Mouse (Mus musculus) hindbrain, embryonic 10.5 days (tissue): ENCODE results near the gene Adamts4. TPM values are rescaled to one million over a fixed set of nuclear protein-coding genes. Genes with fewer than 3 reads are reported as not detected.
A peak's percentile ranks its signal among the peaks of the same experiment; 100 is the strongest.

Source experiments
- DNase-seq: peaks from one replicate; pipeline ENCODE4 v3.0.0-alpha.2; 2017; ENCODE audit warnings: low spot score
- H3K27ac ChIP-seq: fragments of 300-500 bp; sonication (generic); 2 replicates; pipeline ENCODE4 v1.5.1; 2016; ENCODE audit warnings: mild to moderate bottlenecking, moderate library complexity
- H3K27me3 ChIP-seq: fragments of 300-500 bp; sonication (generic); 2 replicates; pipeline ENCODE4 v1.6.1; 2016; ENCODE audit warnings: mild to moderate bottlenecking; ENCODE audit not compliant: poor library complexity, insufficient read depth, severe bottlenecking
- H3K36me3 ChIP-seq: fragments of 300-500 bp; sonication (generic); 2 replicates; pipeline ENCODE4 v1.6.1; 2016; ENCODE audit warnings: mild to moderate bottlenecking, moderate library complexity
- H3K4me1 ChIP-seq: fragments of 300-500 bp; sonication (generic); replicated peaks from 2 replicates; pipeline ENCODE4 v1.6.1; 2016; ENCODE audit warnings: mild to moderate bottlenecking
- H3K4me3 ChIP-seq: fragments of 300-500 bp; sonication (generic); 2 replicates; pipeline ENCODE4 v1.5.1; 2016; ENCODE audit warnings: mild to moderate bottlenecking, moderate library complexity
- H3K9me3 ChIP-seq: fragments of 300-500 bp; sonication (generic); 2 replicates; pipeline ENCODE4 v1.6.1; 2016; ENCODE audit warnings: mild to moderate bottlenecking, moderate library complexity
- WGBS: fragments of 180-500 bp; shearing (Covaris S2); methylation state at CpG from one replicate; pipeline ENCODE4 v1.1.7; 2016; 5-methylcytosine and 5-hydroxymethylcytosine counted together
- polyA plus RNA-seq: library from polyadenylated mRNA; unstranded; fragments of >200 nt; fragmentation: Nextera tagmentation; extraction: Ambion mirVana; gene quantifications from 2 replicates; pipeline ENCODE4 v1.2.1, GENCODE M21; 2016

Gene Adamts4
- polyA plus RNA-seq, 1 experiment from 2014 or later, result 10.4 TPM

GRCm38 (mm10) chr1:171263185-171263611 is 13.0 kb downstream of the Adamts4 start:
- no peaks in the 10 kb centered on the region for H3K9me3 ChIP-seq
- no peaks in the 10 kb centered on the region for H3K27me3 ChIP-seq
- WGBS, result 2% methylated on average over 2 of the region's 2 CpGs
- H3K36me3 ChIP-seq, result peaks cover 11% of the 10 kb centered on the region
- peak overlapping the region; percentile 41 for H3K4me3 ChIP-seq
- peak overlapping the region; percentile 76 for H3K27ac ChIP-seq
- H3K4me1 ChIP-seq, result peaks cover 16% of the 10 kb centered on the region
- DNase-seq, result peak; percentile 49

GRCm38 (mm10) chr1:171263666-171264461 is 13.6 kb downstream of the Adamts4 start:
- DNase-seq, result no peak
- Histone ChIP-seq H3K36me3 (peaks cover 5% of the 10 kb centered on the region), H3K4me1 (peaks cover 16% of the 10 kb centered on the region), H3K27me3 (no peaks in the 10 kb centered on the region), H3K27ac (peak overlapping the region; percentile 40; the same call in 1 of the 2 replicates), H3K4me3 (peak overlapping the region; percentile 41; the same call in 1 of the 2 replicates), H3K9me3 (no peaks in the 10 kb centered on the region)
- 84% methylated on average over 3 of the region's 3 CpGs for WGBS

GRCm38 (mm10) chr1:171265971-171266744 is 15.9 kb downstream of the Adamts4 start:
- Histone ChIP-seq H3K9me3 (no peaks in the 10 kb centered on the region), H3K4me1 (peaks cover 31% of the 10 kb centered on the region), H3K36me3 (no peaks in the 10 kb centered on the region), H3K4me3 (no peak overlapping the region), H3K27ac (no peak overlapping the region), H3K27me3 (no peaks in the 10 kb centered on the region)
- no peak for DNase-seq
- 85% methylated on average over 4 of the region's 4 CpGs for WGBS

- H3K27ac ChIP-seq, result no peak overlapping the region
- WGBS, result 62% methylated on average over 1 of the region's 1 CpGs
- DNase-seq, result no peak
- H3K9me3 ChIP-seq, result no peaks in the 10 kb centered on the region
- H3K27me3 ChIP-seq, result no peaks in the 10 kb centered on the region
- H3K36me3 ChIP-seq, result peaks cover 18% of the 10 kb centered on the region
- H3K4me3 ChIP-seq, result no peak overlapping the region
- H3K4me1 ChIP-seq, result peaks cover 26% of the 10 kb centered on the region
Observed at GRCm38 (mm10) chr1:171268341-171268740, 18.1 kb downstream of the Adamts4 start.

GRCm38 (mm10) chr1:171269848-171270572 is 19.8 kb downstream of the Adamts4 start, which contains the start of gene B4galt3:
Gene B4galt3, plus strand, starts transcription at chr1:171270328.
- peak within 1 kb of the TSS; percentile 84 for H3K27ac ChIP-seq
- no peaks in the 10 kb centered on the region for H3K9me3 ChIP-seq
- 3% methylated on average over 36 of the region's 36 CpGs for WGBS

GRCm38 (mm10) chr1:171270573-171270900 is 20.3 kb downstream of the Adamts4 start:
- peaks cover 22% of the 10 kb centered on the region for H3K4me1 ChIP-seq
- under 1% methylated on average over 19 of the region's 19 CpGs for WGBS
- H3K36me3 ChIP-seq, result peaks cover 40% of the 10 kb centered on the region
- H3K9me3 ChIP-seq, result no peaks in the 10 kb centered on the region
- peak overlapping the region; percentile 84 for H3K27ac ChIP-seq
- no peaks in the 10 kb centered on the region for H3K27me3 ChIP-seq
- DNase-seq, result no peak
- peak overlapping the region; percentile 63 for H3K4me3 ChIP-seq

More at GRCm38 (mm10) chr1:171269848-171270572, 19.8 kb downstream of the Adamts4 start, which contains the start of gene B4galt3:
- Histone ChIP-seq H3K36me3 (peaks cover 35% of the 10 kb centered on the region), H3K4me1 (peaks cover 22% of the 10 kb centered on the region), H3K27me3 (no peaks in the 10 kb centered on the region), H3K4me3 (peak within 1 kb of the TSS; percentile 63)
- peak; percentile 95 for DNase-seq

GRCm38 (mm10) chr1:171271196-171271595 is 21.0 kb downstream of the Adamts4 start:
- WGBS, result 62% methylated on average over 9 of the region's 9 CpGs
- Histone ChIP-seq H3K4me1 (peaks cover 22% of the 10 kb centered on the region), H3K27me3 (no peaks in the 10 kb centered on the region), H3K36me3 (peaks cover 46% of the 10 kb centered on the region), H3K4me3 (peak overlapping the region; percentile 63), H3K9me3 (no peaks in the 10 kb centered on the region), H3K27ac (no peak overlapping the region)
- no peak for DNase-seq

- H3K36me3 ChIP-seq, result peaks cover 51% of the 10 kb centered on the region
- DNase-seq, result no peak
- H3K4me1 ChIP-seq, result peaks cover 22% of the 10 kb centered on the region
- H3K9me3 ChIP-seq, result no peaks in the 10 kb centered on the region
- peak overlapping the region; percentile 63 for H3K4me3 ChIP-seq
- WGBS, result 71% methylated on average over 10 of the region's 10 CpGs
- no peaks in the 10 kb centered on the region for H3K27me3 ChIP-seq
- no peak overlapping the region for H3K27ac ChIP-seq
Observed at GRCm38 (mm10) chr1:171271622-171272021, 21.4 kb downstream of the Adamts4 start.

- 90% methylated on average over 3 of the region's 3 CpGs for WGBS
- H3K4me1 ChIP-seq, result peaks cover 22% of the 10 kb centered on the region
- peak overlapping the region; percentile 63; the same call in 1 of the 2 replicates for H3K4me3 ChIP-seq
- no peaks in the 10 kb centered on the region for H3K9me3 ChIP-seq
- peaks cover 55% of the 10 kb centered on the region for H3K36me3 ChIP-seq
- no peak for DNase-seq
- no peak overlapping the region for H3K27ac ChIP-seq
- no peaks in the 10 kb centered on the region for H3K27me3 ChIP-seq
Observed at GRCm38 (mm10) chr1:171272086-171272485, 21.9 kb downstream of the Adamts4 start.

GRCm38 (mm10) chr1:171274171-171274570 is 23.9 kb downstream of the Adamts4 start:
- DNase-seq, result no peak
- H3K9me3 ChIP-seq, result no peaks in the 10 kb centered on the region
- peaks cover 76% of the 10 kb centered on the region for H3K36me3 ChIP-seq
- peaks cover 22% of the 10 kb centered on the region for H3K4me1 ChIP-seq
- 93% methylated on average over 12 of the region's 12 CpGs for WGBS
- H3K4me3 ChIP-seq, result no peak overlapping the region
- H3K27me3 ChIP-seq, result no peaks in the 10 kb centered on the region
- H3K27ac ChIP-seq, result no peak overlapping the region

- Histone ChIP-seq H3K36me3 (peaks cover 78% of the 10 kb centered on the region), H3K4me1 (peaks cover 23% of the 10 kb centered on the region), H3K4me3 (no peak overlapping the region), H3K9me3 (no peaks in the 10 kb centered on the region), H3K27me3 (no peaks in the 10 kb centered on the region), H3K27ac (no peak overlapping the region)
- 87% methylated on average over 11 of the region's 11 CpGs for WGBS
- DNase-seq, result no peak
Observed at GRCm38 (mm10) chr1:171275144-171275734, 25.0 kb downstream of the Adamts4 start.

- Histone ChIP-seq H3K9me3 (no peaks in the 10 kb centered on the region), H3K36me3 (peaks cover 78% of the 10 kb centered on the region), H3K27ac (no peak overlapping the region), H3K4me3 (no peak overlapping the region), H3K4me1 (peaks cover 18% of the 10 kb centered on the region), H3K27me3 (no peaks in the 10 kb centered on the region)
- WGBS, result 96% methylated on average over 14 of the region's 14 CpGs
- DNase-seq, result no peak
Observed at GRCm38 (mm10) chr1:171276110-171276748, 26.0 kb downstream of the Adamts4 start.
